Mouse (Mus musculus) forebrain, embryonic 12.5 days (tissue): Measurements from ENCODE around the gene Bhmt2. TPM values are rescaled to one million over a fixed set of nuclear protein-coding genes. Genes with fewer than 3 reads are reported as not detected.

Experiments used
- ATAC-seq: fragments of 200-750 bp; cut with Nextera tagmentation; 2 replicates; pipeline ENCODE4 v1.8.0; 2017; ENCODE audit warnings: moderate TSS enrichment; ENCODE audit not compliant: low FRiP score
- H3K27ac ChIP-seq: fragments of 300-500 bp; sonication (generic); 2 replicates; pipeline ENCODE4 v1.5.1; 2016; ENCODE audit warnings: mild to moderate bottlenecking
- H3K27me3 ChIP-seq: fragments of 300-500 bp; sonication (generic); 2 replicates; pipeline ENCODE4 v1.6.1; 2016; ENCODE audit warnings: mild to moderate bottlenecking
- H3K36me3 ChIP-seq: fragments of 300-500 bp; sonication (generic); replicated peaks from 2 replicates; pipeline ENCODE4 v1.6.1; 2016; ENCODE audit warnings: mild to moderate bottlenecking
- H3K4me1 ChIP-seq: fragments of 300-500 bp; sonication (generic); 2 replicates; pipeline ENCODE4 v1.6.1; 2016
- H3K4me2 ChIP-seq: fragments of 300-500 bp; sonication (generic); 2 replicates; pipeline ENCODE4 v1.6.1; 2016; ENCODE audit warnings: mild to moderate bottlenecking, moderate library complexity
- H3K4me3 ChIP-seq: fragments of 300-500 bp; sonication (generic); replicated peaks from 2 replicates; pipeline ENCODE4 v1.5.1; 2016; ENCODE audit warnings: mild to moderate bottlenecking
- H3K9ac ChIP-seq: fragments of 300-500 bp; sonication (generic); 2 replicates; pipeline ENCODE4 v1.6.1; 2016; ENCODE audit warnings: mild to moderate bottlenecking
- H3K9me3 ChIP-seq: fragments of 300-500 bp; sonication (generic); 2 replicates; pipeline ENCODE4 v1.6.1; 2016
- WGBS: fragments of 180-500 bp; shearing (Covaris S2); methylation state at CpG from one replicate; pipeline ENCODE4 v1.1.7; 2016; 5-methylcytosine and 5-hydroxymethylcytosine counted together
- polyA plus RNA-seq: library from polyadenylated mRNA; unstranded; fragments of >200 nt; fragmentation: Nextera tagmentation; extraction: Ambion mirVana; gene quantifications from 2 replicates; pipeline ENCODE4 v1.2.1, GENCODE M21; 2016

Gene Bhmt2
- polyA plus RNA-seq, 1 experiment from 2014 or later: not detected

- no peak for ATAC-seq
- Histone ChIP-seq H3K4me2 (no peak within 1 kb of the TSS), H3K4me3 (no peak within 1 kb of the TSS), H3K27ac (no peak within 1 kb of the TSS), H3K9ac (no peak within 1 kb of the TSS), H3K27me3 (no peaks in the 10 kb centered on the region), H3K4me1 (no peaks in the 10 kb centered on the region), H3K36me3 (no peaks in the 10 kb centered on the region), H3K9me3 (no peaks in the 10 kb centered on the region)
- 79% methylated on average over 19 of the region's 19 CpGs for WGBS
These were observed 36.5 kb downstream of the Bhmt2 start, which contains the start of gene Bhmt for GRCm38 (mm10) chr13:93637282-93638245. TSS of gene Bhmt (minus strand) at chr13:93637961.

- no peaks in the 10 kb centered on the region for H3K4me1 ChIP-seq
- no peaks in the 10 kb centered on the region for H3K9me3 ChIP-seq
- ATAC-seq: no peak
- H3K9ac ChIP-seq: no peak overlapping the region
- no peak overlapping the region for H3K27ac ChIP-seq
- H3K4me2 ChIP-seq: no peak overlapping the region
- H3K27me3 ChIP-seq: no peaks in the 10 kb centered on the region
- H3K4me3 ChIP-seq: no peak overlapping the region
- H3K36me3 ChIP-seq: no peaks in the 10 kb centered on the region
- 89% methylated on average over 1 of the region's 1 CpGs for WGBS
These were observed 37.5 kb downstream of the Bhmt2 start for GRCm38 (mm10) chr13:93636561-93636960.

GRCm38 (mm10) chr13:93632927-93633326 lies 41.2 kb downstream of the Bhmt2 start:
- Histone ChIP-seq H3K4me3 (no peak overlapping the region), H3K27me3 (no peaks in the 10 kb centered on the region), H3K36me3 (no peaks in the 10 kb centered on the region), H3K4me1 (no peaks in the 10 kb centered on the region), H3K27ac (no peak overlapping the region), H3K9me3 (no peaks in the 10 kb centered on the region), H3K9ac (no peak overlapping the region), H3K4me2 (no peak overlapping the region)
- no peak for ATAC-seq
- WGBS: 88% methylated on average over 5 of the region's 5 CpGs

- Histone ChIP-seq H3K4me3 (no peak overlapping the region), H3K9ac (no peak overlapping the region), H3K4me2 (no peak overlapping the region), H3K4me1 (no peaks in the 10 kb centered on the region), H3K27me3 (no peaks in the 10 kb centered on the region), H3K36me3 (no peaks in the 10 kb centered on the region), H3K9me3 (no peaks in the 10 kb centered on the region), H3K27ac (no peak overlapping the region)
- ATAC-seq: no peak
- 91% methylated on average over 10 of the region's 10 CpGs for WGBS
These were observed 43.0 kb downstream of the Bhmt2 start for GRCm38 (mm10) chr13:93630941-93631705.

GRCm38 (mm10) chr13:93628861-93629260 lies 45.2 kb downstream of the Bhmt2 start:
- ATAC-seq: no peak
- H3K4me3 ChIP-seq: no peak overlapping the region

GRCm38 (mm10) chr13:93614361-93614948 lies 59.6 kb downstream of the Bhmt2 start:
- H3K27me3 ChIP-seq: no peaks in the 10 kb centered on the region
- 48% methylated on average over 6 of the region's 6 CpGs for WGBS
- H3K36me3 ChIP-seq: no peaks in the 10 kb centered on the region

More at GRCm38 (mm10) chr13:93628861-93629260, 45.2 kb downstream of the Bhmt2 start:
- Histone ChIP-seq H3K4me1 (no peaks in the 10 kb centered on the region), H3K36me3 (no peaks in the 10 kb centered on the region), H3K9ac (no peak overlapping the region), H3K27ac (no peak overlapping the region), H3K9me3 (no peaks in the 10 kb centered on the region), H3K4me2 (no peak overlapping the region), H3K27me3 (no peaks in the 10 kb centered on the region)
- 19% methylated on average over 6 of the region's 6 CpGs for WGBS

GRCm38 (mm10) chr13:93613771-93614170 lies 60.3 kb downstream of the Bhmt2 start:
- ATAC-seq: no peak
- no peak overlapping the region for H3K4me2 ChIP-seq
- H3K27me3 ChIP-seq: no peaks in the 10 kb centered on the region
- H3K4me1 ChIP-seq: no peaks in the 10 kb centered on the region
- no peak overlapping the region for H3K9ac ChIP-seq
- H3K9me3 ChIP-seq: no peaks in the 10 kb centered on the region
- WGBS: 83% methylated on average over 4 of the region's 4 CpGs
- no peak overlapping the region for H3K4me3 ChIP-seq
- H3K36me3 ChIP-seq: no peaks in the 10 kb centered on the region
- H3K27ac ChIP-seq: no peak overlapping the region

More at GRCm38 (mm10) chr13:93614361-93614948, 59.6 kb downstream of the Bhmt2 start:
- Histone ChIP-seq H3K4me2 (no peak overlapping the region), H3K9me3 (no peaks in the 10 kb centered on the region), H3K27ac (no peak overlapping the region), H3K9ac (no peak overlapping the region), H3K4me3 (no peak overlapping the region), H3K4me1 (no peaks in the 10 kb centered on the region)
- no peak for ATAC-seq

- Histone ChIP-seq H3K27ac (no peak overlapping the region), H3K4me1 (no peaks in the 10 kb centered on the region), H3K4me2 (no peak overlapping the region), H3K9ac (no peak overlapping the region), H3K36me3 (no peaks in the 10 kb centered on the region), H3K27me3 (no peaks in the 10 kb centered on the region), H3K4me3 (no peak overlapping the region), H3K9me3 (no peaks in the 10 kb centered on the region)
- ATAC-seq: 0 out of 2 replicates have a peak, but pooled peaks have one; percentile 60
- 65% methylated on average over 19 of the region's 19 CpGs for WGBS
These were observed 61.2 kb downstream of the Bhmt2 start for GRCm38 (mm10) chr13:93612660-93613607.

- WGBS: 73% methylated on average over 2 of the region's 2 CpGs
- no peak overlapping the region for H3K27ac ChIP-seq
- ATAC-seq: no peak
These were observed 65.6 kb downstream of the Bhmt2 start for GRCm38 (mm10) chr13:93608476-93608875.

GRCm38 (mm10) chr13:93607701-93608100 lies 66.4 kb downstream of the Bhmt2 start:
- Histone ChIP-seq H3K36me3 (no peaks in the 10 kb centered on the region), H3K9ac (no peak overlapping the region), H3K9me3 (no peaks in the 10 kb centered on the region), H3K4me3 (no peak overlapping the region), H3K4me2 (no peak overlapping the region), H3K27ac (no peak overlapping the region), H3K4me1 (no peaks in the 10 kb centered on the region), H3K27me3 (no peaks in the 10 kb centered on the region)
- no peak for ATAC-seq
- WGBS: 92% methylated on average over 3 of the region's 3 CpGs

More at GRCm38 (mm10) chr13:93608476-93608875, 65.6 kb downstream of the Bhmt2 start:
- Histone ChIP-seq H3K36me3 (no peaks in the 10 kb centered on the region), H3K4me3 (no peak overlapping the region), H3K4me1 (no peaks in the 10 kb centered on the region), H3K4me2 (no peak overlapping the region), H3K27me3 (no peaks in the 10 kb centered on the region), H3K9me3 (no peaks in the 10 kb centered on the region), H3K9ac (no peak overlapping the region)

GRCm38 (mm10) chr13:93606868-93607578 lies 67.1 kb downstream of the Bhmt2 start:
- H3K27me3 ChIP-seq: no peaks in the 10 kb centered on the region
- no peak overlapping the region for H3K27ac ChIP-seq
- no peaks in the 10 kb centered on the region for H3K4me1 ChIP-seq
- no peak overlapping the region for H3K4me2 ChIP-seq
- 79% methylated on average over 13 of the region's 13 CpGs for WGBS
- no peaks in the 10 kb centered on the region for H3K36me3 ChIP-seq
- no peak for ATAC-seq
- H3K4me3 ChIP-seq: no peak overlapping the region
- H3K9ac ChIP-seq: no peak overlapping the region
- H3K9me3 ChIP-seq: no peaks in the 10 kb centered on the region
